Mouse (Mus musculus) liver, adult 2 months (tissue): Measurements from ENCODE around the gene Loxl1.

Experiments used
- CTCF ChIP-seq: fragments of 200-500 bp; IDR thresholded peaks from 2 replicates; pipeline ENCODE4 v1.5.1; 2011; ENCODE audit warnings: low read depth, low read length, control low read depth
- POLR2A ChIP-seq: fragments of 200-500 bp; IDR thresholded peaks from 2 replicates; pipeline ENCODE4 v1.6.1; 2011; ENCODE audit warnings: low read length, control low read depth; ENCODE audit not compliant: insufficient read depth; ENCODE audit errors: extremely low read depth

DNA sequence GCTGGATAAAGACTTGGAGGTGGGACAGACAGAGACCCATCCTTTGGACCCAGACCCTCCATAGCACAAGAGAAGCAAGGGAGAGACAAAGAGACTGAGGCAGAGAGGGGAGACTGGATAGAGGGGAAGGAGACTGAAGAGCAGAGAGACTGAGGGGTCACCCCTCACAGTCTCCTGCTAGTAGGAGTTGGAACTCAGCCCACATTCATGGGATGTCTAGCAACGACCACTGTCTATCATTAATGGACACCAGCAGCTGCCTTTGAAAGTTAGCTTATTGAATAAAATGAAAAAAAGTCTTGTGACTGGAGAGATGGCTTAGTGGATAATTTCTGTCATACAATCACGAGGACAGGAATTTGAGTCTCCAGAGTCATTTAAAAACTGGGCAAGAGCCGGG is 45.9 kb downstream of the Loxl1 start:
- TF ChIP-seq CTCF, result no peak
- TF ChIP-seq POLR2A, result no peak
